Mouse (Mus musculus) ES-E14 (cell line): ENCODE results near the gene Wdr70. TPM values are rescaled to one million over a fixed set of nuclear protein-coding genes. Genes with fewer than 3 reads are reported as not detected.
A peak's percentile ranks its signal among the peaks of the same experiment; 100 is the strongest.

Experiments
- DNase-seq: peaks from one replicate; pipeline ENCODE4 v3.0.0-alpha.2; 2013; ENCODE audit warnings: low read depth, low spot score
- H3K27ac ChIP-seq: 2 replicates; pipeline ENCODE4 v1.5.1; 2012; ENCODE audit warnings: low read depth, mild to moderate bottlenecking, low read length, moderate library complexity, mixed read lengths; ENCODE audit not compliant: poor library complexity, insufficient read depth, severe bottlenecking
- H3K36me3 ChIP-seq: 2 replicates; pipeline ENCODE4 v1.6.1; 2012; ENCODE audit warnings: mild to moderate bottlenecking, low read length, moderate library complexity, mixed read lengths; ENCODE audit not compliant: control insufficient read depth, poor library complexity, insufficient read depth, severe bottlenecking
- H3K4me1 ChIP-seq, 2 experiments: fragments of 150-350 bp in 1 of 2; sonication (generic) in 1 of 2; 2 replicates each; pipeline ENCODE4 v1.6.1; 2012; ENCODE audit warnings: low read length in 2 of 2, mild to moderate bottlenecking in 1 of 2, mixed read lengths in 1 of 2; ENCODE audit not compliant: control insufficient read depth in 2 of 2, insufficient read depth in 2 of 2, poor library complexity in 1 of 2
- H3K4me3 ChIP-seq, 2 experiments: fragments of 150-350 bp in 1 of 2; sonication (generic) in 1 of 2; 2 replicates each; pipeline ENCODE4 v1.5.1; 2012; ENCODE audit warnings: low read length in 2 of 2, low read depth in 1 of 2, mild to moderate bottlenecking in 1 of 2, mixed read lengths in 1 of 2; ENCODE audit not compliant: insufficient read depth in 1 of 2, poor library complexity in 1 of 2, severe bottlenecking in 1 of 2
- H3K9ac ChIP-seq: 2 replicates; pipeline ENCODE4 v1.6.1; 2012; ENCODE audit warnings: low read depth, mild to moderate bottlenecking, low read length, mixed read lengths; ENCODE audit not compliant: poor library complexity, insufficient read depth, severe bottlenecking
- H3K9me3 ChIP-seq: fragments of 150-350 bp; sonication (generic); 2 replicates; pipeline ENCODE4 v1.6.1; 2012; ENCODE audit warnings: low read depth, mild to moderate bottlenecking, low read length; ENCODE audit not compliant: control insufficient read depth, insufficient read depth
- CHD2 ChIP-seq: IDR thresholded peaks from 2 replicates; pipeline ENCODE4 v1.6.1; 2014; ENCODE audit warnings: mild to moderate bottlenecking, low read depth, low read length, inconsistent platforms
- HCFC1 ChIP-seq: IDR thresholded peaks from 2 replicates; pipeline ENCODE4 v1.6.1; 2012; ENCODE audit warnings: low read length, inconsistent platforms, borderline replicate concordance; ENCODE audit not compliant: insufficient read depth
- MAFK ChIP-seq: IDR thresholded peaks from 2 replicates; pipeline ENCODE4 v1.6.1; 2014; ENCODE audit warnings: mild to moderate bottlenecking, low read depth, low read length, inconsistent platforms; ENCODE audit not compliant: insufficient read depth
- ZC3H11A ChIP-seq: IDR thresholded peaks from 2 replicates; pipeline ENCODE4 v1.6.1; 2012; ENCODE audit warnings: low read depth, mild to moderate bottlenecking, inconsistent platforms, low read length, borderline replicate concordance
- ZNF384 ChIP-seq: IDR thresholded peaks from 2 replicates; pipeline ENCODE4 v1.6.1; 2012; ENCODE audit warnings: low read depth, low read length, inconsistent platforms
- in situ Hi-C, 2 experiments: fragments of 600-800 bp; cut with MboI; formaldehyde crosslinking; loops; one replicate each; pipeline ENCODE4 v1.15.1; 2025; ENCODE audit warnings: low sequenced_read_pairs in 2 of 2, inconsistent platforms in 1 of 2; ENCODE audit not compliant: unreplicated experiment in 2 of 2
- total RNA-seq: library from RNA; depleted of rRNA; stranded (reverse); fragments of 300-350 nt; gene quantifications from 2 replicates; pipeline ENCODE4 v1.2.3, GENCODE M21; 2012

The Wdr70 gene
- total RNA-seq, 1 experiment, result 45.5 TPM

- no peak overlapping the region for H3K4me3 ChIP-seq
- no peaks in the 10 kb centered on the region for H3K4me1 ChIP-seq
- DNase-seq, result no peak
- TF ChIP-seq ZNF384, result no peak
- TF ChIP-seq HCFC1, result no peak
- no peak for TF ChIP-seq MAFK
- no peak for TF ChIP-seq CHD2
- no peak for TF ChIP-seq ZC3H11A
- no peak overlapping the region for H3K9ac ChIP-seq
- H3K9me3 ChIP-seq, result no peaks in the 10 kb centered on the region
- no peaks in the 10 kb centered on the region for H3K36me3 ChIP-seq
- in situ Hi-C loops, result no loop called here
- H3K27ac ChIP-seq, result no peak overlapping the region
Observed at GRCm38 (mm10) chr15:7935571-7936165, 163.3 kb downstream of the Wdr70 start.

- Histone ChIP-seq H3K27ac (no peak overlapping the region), H3K4me3 (no peak overlapping the region), H3K9me3 (no peaks in the 10 kb centered on the region), H3K9ac (no peak overlapping the region), H3K4me1 (no peaks in the 10 kb centered on the region), H3K36me3 (no peaks in the 10 kb centered on the region)
- TF ChIP-seq ZC3H11A (no peak), ZNF384 (0 out of 2 replicates have a peak, but pooled peaks have one; percentile 17)
- in situ Hi-C loops, result no loop called here
- no peak for DNase-seq
Observed at GRCm38 (mm10) chr15:7934580-7934979, 164.4 kb downstream of the Wdr70 start.

GRCm38 (mm10) chr15:7934105-7934504 is 164.9 kb downstream of the Wdr70 start:
- in situ Hi-C loops, result no loop called here
- Histone ChIP-seq H3K9me3 (no peaks in the 10 kb centered on the region), H3K9ac (no peak overlapping the region), H3K27ac (no peak overlapping the region), H3K4me1 (no peaks in the 10 kb centered on the region), H3K36me3 (no peaks in the 10 kb centered on the region), H3K4me3 (no peak overlapping the region)
- no peak for TF ChIP-seq MAFK
- no peak for TF ChIP-seq ZC3H11A
- no peak for TF ChIP-seq HCFC1
- no peak for DNase-seq

- Histone ChIP-seq H3K36me3 (no peaks in the 10 kb centered on the region), H3K27ac (no peak overlapping the region), H3K4me1 (no peaks in the 10 kb centered on the region), H3K9me3 (no peaks in the 10 kb centered on the region), H3K4me3 (no peak overlapping the region), H3K9ac (no peak overlapping the region)
- in situ Hi-C loops, result no loop called here
- TF ChIP-seq CHD2 (no peak), MAFK (no peak)
- DNase-seq, result no peak
Observed at GRCm38 (mm10) chr15:7931605-7932008, 167.4 kb downstream of the Wdr70 start.

DNA sequence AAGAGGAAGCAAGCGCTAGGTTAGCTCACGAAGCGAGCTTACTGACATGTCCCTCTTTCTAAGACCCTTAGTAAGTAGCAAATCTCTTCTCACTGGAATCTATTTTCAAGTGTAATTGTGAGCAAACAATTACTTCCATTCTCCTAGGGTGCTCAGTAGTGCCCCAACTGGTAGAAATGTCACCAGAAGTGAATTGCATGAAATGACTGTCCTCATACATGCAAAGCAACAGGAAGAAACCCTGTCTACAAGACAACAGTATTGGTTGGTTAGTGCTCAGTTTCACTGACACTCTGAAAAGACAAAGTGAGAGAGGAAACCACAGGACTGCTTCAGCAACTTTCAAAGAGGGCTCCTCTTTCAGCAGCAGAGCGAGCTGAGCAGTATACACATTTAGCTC is 173.6 kb downstream of the Wdr70 start:
- Histone ChIP-seq H3K4me3 (no peak overlapping the region), H3K36me3 (peaks cover 6% of the 10 kb centered on the region; the same call in 1 of the 2 replicates), H3K27ac (no peak overlapping the region), H3K9ac (no peak overlapping the region), H3K4me1 (no peaks in the 10 kb centered on the region), H3K9me3 (no peaks in the 10 kb centered on the region)
- DNase-seq, result peak; percentile 11
- TF ChIP-seq MAFK (no peak), HCFC1 (no peak), ZNF384 (no peak), ZC3H11A (no peak), CHD2 (no peak)
- in situ Hi-C loops, result no loop called here
